Mouse (Mus musculus) liver, adult 10 weeks (tissue): ENCODE results near the gene Gm10663. TPM values are rescaled to one million over a fixed set of nuclear protein-coding genes. Genes with fewer than 3 reads are reported as not detected.

Source experiments
- polyA plus RNA-seq: library from polyadenylated mRNA; stranded (reverse); fragments of 350-450 nt; fragmentation: Illumina TruSeq; extraction: RNeasy Lipid Tissue Mini Kit (QIAGEN cat#74804); gene quantifications from one replicate; pipeline ENCODE4 v1.2.3, GENCODE M21; 2014; ENCODE audit warnings: low read depth, low replicate concordance

Gene Gm10663
- polyA plus RNA-seq = not detected

DNA sequence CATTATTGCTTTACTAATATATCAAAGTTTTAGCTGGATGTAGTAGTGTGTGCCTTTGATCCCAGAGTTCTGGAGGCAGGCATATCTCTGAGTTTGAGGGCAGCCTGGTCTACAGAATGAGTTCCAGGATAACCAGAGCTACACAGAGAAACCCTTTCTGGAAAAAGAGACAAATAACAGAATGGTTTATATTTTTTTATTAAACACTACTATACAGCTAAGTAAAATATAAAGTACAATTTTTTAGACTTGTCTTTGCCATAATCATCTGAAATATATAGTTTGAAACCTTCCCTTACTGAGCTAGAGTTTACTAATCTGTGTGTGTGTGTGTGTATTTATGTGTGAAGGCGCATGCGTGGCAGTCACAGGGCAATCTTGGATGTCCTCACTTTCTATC is at the start of gene Gm10663:
Gm10663 (plus strand) TSS at position 301 of the 400 bp plus-strand sequence.

DNA sequence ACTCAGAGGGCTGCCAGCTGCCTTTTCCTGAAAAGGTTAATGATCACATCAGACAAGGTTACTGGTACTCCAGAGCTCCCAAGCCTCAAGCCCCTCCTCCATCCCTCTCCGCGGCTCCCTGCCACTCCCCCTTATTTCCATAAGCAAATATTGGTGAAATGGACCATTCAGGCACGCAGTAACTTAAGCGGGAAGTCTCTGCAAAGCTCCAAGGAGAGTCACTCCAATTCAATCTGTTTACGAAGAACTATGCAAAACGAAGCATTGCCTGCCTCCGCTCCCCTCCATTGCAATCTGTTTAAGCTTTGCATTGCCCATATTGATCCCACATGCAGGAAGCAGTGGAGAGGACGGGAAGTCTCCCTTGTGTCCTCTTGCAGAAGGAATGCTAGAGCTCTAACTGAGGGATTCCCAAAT is 37.7 kb upstream of the Gm10663 start, which contains the start of gene Apela:
Apela (minus strand) TSS at position 220 of the 417 bp plus-strand sequence.

Other genes starting within 250 kb of the Gm10663 start
- gene Klhl2, start 225.0 kb upstream of the Gm10663 start, polyA plus RNA-seq = 29.2 TPM
- 10.4 TPM for gene Tmem192, start 127.8 kb upstream of the Gm10663 start, polyA plus RNA-seq
- not detected for gene Trim75, start 87.2 kb upstream of the Gm10663 start, polyA plus RNA-seq
- not detected for gene Trim61, start 56.5 kb upstream of the Gm10663 start, polyA plus RNA-seq
- gene Trim60, start 56.4 kb upstream of the Gm10663 start, polyA plus RNA-seq = not detected
- gene Apela, start 37.7 kb upstream of the Gm10663 start, polyA plus RNA-seq = not detected
- not detected for gene BC030870, start 54.5 kb downstream of the Gm10663 start, polyA plus RNA-seq